Mouse (Mus musculus): ENCODE measurements around the gene B230217C12Rik. TPM values are rescaled to one million over a fixed set of nuclear protein-coding genes. Genes with fewer than 3 reads are reported as not detected.

B230217C12Rik gene
- total RNA-seq (2021): 10 to 100 TPM; 33.9 to 34.7 TPM
- long read RNA-seq, transcript B230217C12Rik-202 (2 exons, 2,181 nt): major isoform, 15 of 36 reads
- long read RNA-seq, transcript B230217C12Rik-204 (2 exons, 1,118 nt): major isoform, 15 of 36 reads
- long read RNA-seq, partial matches to known transcripts: 0 of 36 reads
- long read RNA-seq, other reads (novel, unspliced or antisense): 2 of 36 reads

DNA sequence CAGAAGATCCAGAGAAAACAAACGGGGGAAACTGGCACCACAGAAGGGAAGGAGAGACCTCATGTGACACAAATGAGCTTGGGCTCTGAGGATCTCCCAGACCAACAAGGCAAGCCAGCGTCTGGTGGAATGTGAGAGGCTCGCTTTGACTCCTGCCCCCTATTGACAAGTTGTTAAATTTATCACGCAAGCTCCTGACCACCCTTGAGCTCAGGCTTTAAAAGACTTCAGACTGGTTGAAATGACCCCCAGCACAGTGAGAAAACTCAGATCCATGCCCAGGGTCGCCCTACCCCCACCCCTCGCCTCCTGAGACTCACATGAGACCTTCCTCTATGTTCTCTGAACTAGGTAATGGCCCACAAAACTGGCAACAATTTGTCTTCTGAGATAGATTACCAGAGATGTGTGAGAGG, at the start of gene B230217C12Rik:
Gene B230217C12Rik (plus strand): TSS at position 242 of the 416 bp plus-strand sequence.
- DNase-seq (ENCODE audit: low spot score in 2 of 2): no peak

- DNase-seq (ENCODE audit: low spot score in 2 of 2): no peak
These were observed 47.4 kb upstream of the B230217C12Rik start for GRCm38 (mm10) chr11:97793165-97793564.

- DNase-seq (ENCODE audit: low spot score in 2 of 2): peak; percentile 74 to 82
These were observed 43.7 kb upstream of the B230217C12Rik start for GRCm38 (mm10) chr11:97796910-97797309.

GRCm38 (mm10) chr11:97797369-97798082, 43.1 kb upstream of the B230217C12Rik start:
- DNase-seq (ENCODE audit: low spot score in 2 of 2): no peak

- no peak for DNase-seq (ENCODE audit: low spot score in 2 of 2)
These were observed 42.5 kb upstream of the B230217C12Rik start for GRCm38 (mm10) chr11:97798083-97798435.

DNA sequence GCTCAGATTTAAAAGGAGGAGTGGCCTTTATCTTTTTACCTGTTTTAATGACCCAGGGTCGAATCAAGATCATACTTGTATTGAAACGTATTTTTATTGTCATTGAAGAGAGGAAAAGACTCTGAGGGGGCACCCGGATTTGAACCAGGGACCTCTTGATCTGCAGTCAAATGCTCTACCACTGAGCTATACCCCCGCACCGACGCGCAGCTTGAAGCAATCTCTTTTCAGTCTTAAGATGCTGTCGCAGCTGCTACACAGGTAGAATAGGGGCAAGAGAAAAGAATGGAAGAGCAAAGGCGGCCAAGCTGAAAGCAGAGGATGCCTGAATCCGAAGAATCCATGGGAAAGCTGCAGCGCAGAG, 41.8 kb upstream of the B230217C12Rik start, which contains the start of gene Lasp1:
Gene Lasp1 (plus strand): TSS at position 219 of the 364 bp plus-strand sequence.
- DNase-seq (ENCODE audit: low spot score in 2 of 2): peak; percentile 92 to 93

DNA sequence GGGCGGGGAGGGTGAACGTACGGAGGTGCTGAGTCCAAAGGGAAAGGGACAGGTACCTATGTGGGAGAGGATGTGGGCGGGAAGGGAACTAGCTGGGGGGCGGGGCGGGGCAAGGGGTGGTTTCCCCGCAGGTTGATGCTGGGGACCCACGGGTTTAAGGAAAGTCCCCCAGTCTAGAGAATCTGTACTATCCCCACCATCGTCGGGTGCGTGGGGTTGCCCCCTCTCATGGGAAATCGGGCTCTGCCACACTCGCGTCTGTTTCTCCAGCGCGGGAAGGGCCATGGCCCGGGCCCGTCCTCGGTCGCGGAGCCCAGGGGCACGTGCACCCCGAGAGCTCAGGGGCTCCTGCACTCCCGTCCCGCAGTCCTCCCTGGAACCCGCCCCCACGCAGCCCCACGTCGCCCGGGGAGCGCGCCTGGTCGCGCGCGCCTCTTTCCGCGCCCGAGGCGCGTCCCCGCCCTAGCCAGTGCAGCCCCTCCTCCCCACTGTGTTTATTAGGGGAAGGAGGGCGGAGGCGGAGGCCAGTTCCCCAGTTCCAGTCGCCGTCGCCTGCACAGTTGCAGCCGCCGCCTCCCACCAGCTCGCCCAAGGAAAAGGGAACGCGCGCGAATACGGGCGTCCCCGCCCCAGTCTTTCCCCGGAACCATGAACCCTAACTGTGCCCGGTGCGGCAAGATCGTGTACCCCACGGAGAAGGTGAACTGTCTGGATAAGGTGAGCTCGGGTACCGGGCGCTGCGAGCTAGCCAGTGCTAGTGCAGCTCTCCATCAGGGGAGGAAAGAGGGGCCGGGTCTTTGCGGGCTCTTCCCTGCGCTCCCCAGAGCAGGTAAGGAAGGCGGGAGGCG, 41.2 kb upstream of the B230217C12Rik start:
- DNase-seq (ENCODE audit: low spot score in 2 of 2): peak; percentile 87 to 91

DNA sequence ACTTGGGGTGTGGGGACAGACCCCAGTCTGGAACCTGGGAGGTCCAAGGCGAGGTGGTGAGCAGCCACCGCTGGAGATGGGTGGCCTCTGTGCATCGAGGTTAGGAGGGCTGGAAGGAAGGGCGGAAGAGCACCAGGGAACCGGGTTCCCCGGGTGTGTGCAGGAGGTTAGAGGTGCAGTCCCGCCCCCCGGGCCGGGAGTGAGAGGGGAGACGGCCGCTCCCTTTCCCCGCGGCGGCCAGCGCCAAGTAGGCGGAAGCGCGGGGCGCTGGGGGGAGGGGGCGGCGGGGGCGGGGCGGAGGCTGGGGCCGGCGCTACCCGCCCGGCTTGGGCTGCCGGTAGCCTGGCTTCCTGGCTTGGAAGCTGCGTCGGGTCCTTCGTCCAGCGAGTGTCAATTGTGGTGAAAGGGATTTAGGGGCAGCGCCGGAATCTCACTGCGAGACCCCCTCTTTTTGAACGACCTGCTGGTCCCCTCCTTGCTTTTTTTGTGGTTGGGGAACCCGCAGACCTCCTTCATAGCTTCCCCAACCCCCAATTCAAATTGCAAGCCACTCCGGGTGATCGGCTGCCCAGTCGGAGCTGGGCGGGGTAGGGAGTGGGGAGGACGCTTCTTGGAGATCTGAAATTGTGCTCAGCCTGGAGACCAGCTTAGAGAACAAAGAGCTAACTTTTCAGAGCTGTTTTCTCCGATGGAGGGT, 40.4 kb upstream of the B230217C12Rik start:
- peak; percentile 53 to 70 for DNase-seq (ENCODE audit: low spot score in 2 of 2)

- DNase-seq (ENCODE audit: low spot score in 2 of 2): no peak
These were observed 39.7 kb upstream of the B230217C12Rik start for GRCm38 (mm10) chr11:97800691-97801408.

DNA sequence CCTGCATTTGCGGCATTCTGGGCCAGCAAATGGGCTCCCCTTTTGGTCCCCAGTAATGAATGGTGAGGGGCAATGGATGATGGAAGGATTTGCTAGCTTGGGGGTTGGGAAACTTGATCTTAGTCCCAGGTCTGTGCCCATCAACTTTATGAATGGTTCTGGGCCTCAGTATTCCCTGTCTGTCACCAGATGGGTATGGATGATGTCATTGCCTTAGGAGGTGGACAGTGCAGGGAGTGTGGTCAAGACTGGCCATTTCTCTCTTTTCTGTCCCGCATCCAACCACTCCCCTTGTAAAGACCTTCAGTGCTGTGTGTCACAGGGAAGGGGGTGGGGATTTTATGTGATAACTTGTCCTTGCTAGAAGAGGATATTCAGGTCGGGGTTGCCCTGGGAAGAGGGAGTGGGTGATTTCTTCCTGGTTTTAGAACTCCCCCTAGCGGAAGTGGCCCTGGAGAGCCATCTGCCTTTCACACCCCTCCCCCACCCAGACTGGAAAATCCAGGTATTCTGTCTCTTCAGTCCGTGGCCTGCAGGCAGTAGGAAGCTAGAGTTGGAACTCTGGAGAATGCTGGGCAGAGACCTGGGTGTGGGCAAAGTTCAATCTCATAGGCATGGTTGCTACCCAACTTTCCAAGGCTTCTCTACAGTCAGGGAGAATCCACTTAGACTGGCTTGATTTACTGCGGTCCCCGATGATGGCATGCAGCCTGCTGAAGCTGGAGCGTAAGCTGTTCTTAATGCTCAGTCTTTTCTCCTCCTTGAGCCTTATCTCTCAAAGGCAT, 39.0 kb upstream of the B230217C12Rik start:
- peak in 1 of 2 experiments; percentile 64 for DNase-seq (ENCODE audit: low spot score in 2 of 2)

DNA sequence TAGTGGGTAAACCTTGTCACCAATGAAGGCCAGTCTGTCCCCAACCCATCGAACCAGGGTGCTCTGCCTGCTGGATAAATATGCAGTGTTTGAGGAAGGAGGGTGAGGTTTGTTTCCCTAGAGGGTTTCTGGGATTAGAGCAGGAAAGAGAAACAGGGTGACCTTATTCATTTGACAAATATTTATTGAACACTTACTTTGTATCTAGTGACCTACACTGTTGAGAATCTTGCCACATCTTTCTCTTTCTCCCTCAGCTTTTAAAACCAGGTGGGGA, 38.4 kb upstream of the B230217C12Rik start:
- DNase-seq (ENCODE audit: low spot score in 2 of 2): no peak

- no peak for DNase-seq (ENCODE audit: low spot score in 2 of 2)
These were observed 38.1 kb upstream of the B230217C12Rik start for GRCm38 (mm10) chr11:97802495-97802894.

GRCm38 (mm10) chr11:97803847-97804246, 36.7 kb upstream of the B230217C12Rik start:
- no peak for DNase-seq (ENCODE audit: low spot score in 2 of 2)

DNA sequence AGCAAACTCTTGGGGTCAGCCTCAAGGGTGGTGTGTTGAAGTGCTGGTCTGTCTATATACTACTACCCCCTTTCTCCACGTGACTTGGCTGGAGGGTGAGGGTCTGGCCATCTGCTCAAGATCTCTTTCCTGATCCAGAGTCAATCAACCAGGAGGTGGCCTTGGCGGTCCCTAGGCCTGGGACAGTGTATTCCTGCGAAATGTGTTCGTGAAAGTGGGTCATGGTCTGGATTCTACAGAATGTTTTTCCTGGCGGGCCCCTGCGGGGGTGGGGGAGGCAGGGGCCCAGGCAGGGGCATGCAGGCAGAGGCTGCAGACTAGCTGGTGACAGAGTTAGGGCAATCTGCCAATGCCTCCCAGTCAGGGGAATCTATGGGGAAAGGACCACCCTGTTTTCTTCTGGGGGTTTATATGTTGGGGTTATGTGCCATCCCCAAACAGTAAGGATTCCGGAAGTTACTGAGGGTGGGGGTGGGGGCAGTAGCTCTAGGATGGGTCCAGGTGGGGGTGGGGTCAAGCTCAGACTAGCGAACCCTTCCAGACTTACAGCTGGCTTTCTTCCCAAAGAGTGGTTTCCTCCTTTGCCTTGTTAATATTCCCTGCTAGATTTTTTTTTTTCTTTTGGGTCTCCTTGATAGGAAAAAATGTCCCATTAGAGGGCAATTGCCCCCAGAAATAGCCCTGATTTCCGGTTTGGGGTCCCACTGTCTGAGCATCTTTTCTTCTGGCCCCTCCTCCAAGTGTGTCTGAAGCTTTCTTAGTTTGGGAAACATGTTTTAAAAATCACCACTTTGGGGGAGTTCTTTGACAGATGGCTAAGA, 35.5 kb upstream of the B230217C12Rik start:
- DNase-seq (ENCODE audit: low spot score in 2 of 2): peak in 1 of 2 experiments; percentile 34

GRCm38 (mm10) chr11:97805662-97806612, 34.6 kb upstream of the B230217C12Rik start:
- DNase-seq (ENCODE audit: low spot score in 2 of 2): peak in 1 of 2 experiments; percentile 45

- no peak for DNase-seq (ENCODE audit: low spot score in 2 of 2)
These were observed 34.0 kb upstream of the B230217C12Rik start for GRCm38 (mm10) chr11:97806613-97806964.

- DNase-seq (ENCODE audit: low spot score in 2 of 2): peak in 1 of 2 experiments; percentile 14
These were observed 33.0 kb upstream of the B230217C12Rik start for GRCm38 (mm10) chr11:97807626-97808025.

GRCm38 (mm10) chr11:97808093-97808492, 32.5 kb upstream of the B230217C12Rik start:
- no peak for DNase-seq (ENCODE audit: low spot score in 2 of 2)

All from layer of hippocampus, postnatal 10 days (tissue).